Mouse (Mus musculus) heart, embryonic 14.5 days (tissue): ENCODE measurements around the gene Cuedc2. TPM values are rescaled to one million over a fixed set of nuclear protein-coding genes. Genes with fewer than 3 reads are reported as not detected.

Experiments used
- ATAC-seq: fragments of 200-750 bp; cut with Nextera tagmentation; 2 replicates; pipeline ENCODE4 v1.8.0; 2017; ENCODE audit warnings: low read depth, moderate TSS enrichment; ENCODE audit not compliant: insufficient number of reproducible peaks, insufficient read depth, low FRiP score
- H3K27ac ChIP-seq, 2 experiments: fragments of 200-500 bp in 1 of 2; fragments of 300-500 bp in 1 of 2; sonication (generic) in 1 of 2; replicated peaks in 1 of 2; 2 replicates each; pipeline ENCODE4 v1.5.1; 2012 to 2014; ENCODE audit warnings: low read depth in 2 of 2, low read length in 2 of 2, control low read depth in 1 of 2, mild to moderate bottlenecking in 1 of 2, mixed read lengths in 1 of 2; ENCODE audit not compliant: control insufficient read depth in 1 of 2, insufficient read depth in 1 of 2
- H3K27me3 ChIP-seq: fragments of 300-500 bp; sonication (generic); 2 replicates; pipeline ENCODE4 v1.6.1; 2014; ENCODE audit warnings: mild to moderate bottlenecking, low read length, control low read depth; ENCODE audit not compliant: control insufficient read depth, insufficient read depth
- H3K36me3 ChIP-seq: fragments of 300-500 bp; sonication (generic); 2 replicates; pipeline ENCODE4 v1.6.1; 2014; ENCODE audit warnings: mild to moderate bottlenecking, control low read depth, low read length, mixed read lengths; ENCODE audit not compliant: control insufficient read depth, insufficient read depth
- H3K4me1 ChIP-seq, 2 experiments: fragments of 200-500 bp in 1 of 2; fragments of 300-500 bp in 1 of 2; sonication (generic) in 1 of 2; 2 replicates each; pipeline ENCODE4 v1.6.1; 2012 to 2014; ENCODE audit warnings: low read length in 2 of 2, control low read depth in 1 of 2, mixed read lengths in 1 of 2; ENCODE audit not compliant: control insufficient read depth in 2 of 2, insufficient read depth in 2 of 2
- H3K4me2 ChIP-seq: fragments of 300-500 bp; sonication (generic); 2 replicates; pipeline ENCODE4 v1.6.1; 2014; ENCODE audit warnings: mild to moderate bottlenecking, low read length
- H3K4me3 ChIP-seq, 2 experiments: fragments of 200-500 bp in 1 of 2; fragments of 300-500 bp in 1 of 2; sonication (generic) in 1 of 2; 2 replicates each; pipeline ENCODE4 v1.5.1; 2012 to 2014; ENCODE audit warnings: low read length in 2 of 2, mild to moderate bottlenecking in 2 of 2, control low read depth in 1 of 2, low read depth in 1 of 2, moderate library complexity in 1 of 2; ENCODE audit not compliant: control insufficient read depth in 1 of 2, insufficient read depth in 1 of 2
- H3K9ac ChIP-seq: fragments of 300-500 bp; sonication (generic); 2 replicates; pipeline ENCODE4 v1.6.1; 2014; ENCODE audit warnings: mild to moderate bottlenecking, low read length
- H3K9me3 ChIP-seq: fragments of 300-500 bp; sonication (generic); 2 replicates; pipeline ENCODE4 v1.6.1; 2016; ENCODE audit warnings: low read length, control low read depth; ENCODE audit not compliant: control insufficient read depth
- WGBS: fragments of 180-500 bp; shearing (Covaris S2); extraction: QIAGEN DNeasy Blood & Tissue Kit; methylation state at CpG from one replicate; pipeline ENCODE4 v1.1.7; 2014; 5-methylcytosine and 5-hydroxymethylcytosine counted together
- polyA plus RNA-seq: library from polyadenylated mRNA; unstranded; fragments of >200 nt; fragmentation: Nextera tagmentation; extraction: Ambion mirVana; gene quantifications from 2 replicates; pipeline ENCODE4 v1.2.1, GENCODE M21; 2014

Gene Cuedc2
- polyA plus RNA-seq = 125 and 128 TPM in 2 replicates

DNA sequence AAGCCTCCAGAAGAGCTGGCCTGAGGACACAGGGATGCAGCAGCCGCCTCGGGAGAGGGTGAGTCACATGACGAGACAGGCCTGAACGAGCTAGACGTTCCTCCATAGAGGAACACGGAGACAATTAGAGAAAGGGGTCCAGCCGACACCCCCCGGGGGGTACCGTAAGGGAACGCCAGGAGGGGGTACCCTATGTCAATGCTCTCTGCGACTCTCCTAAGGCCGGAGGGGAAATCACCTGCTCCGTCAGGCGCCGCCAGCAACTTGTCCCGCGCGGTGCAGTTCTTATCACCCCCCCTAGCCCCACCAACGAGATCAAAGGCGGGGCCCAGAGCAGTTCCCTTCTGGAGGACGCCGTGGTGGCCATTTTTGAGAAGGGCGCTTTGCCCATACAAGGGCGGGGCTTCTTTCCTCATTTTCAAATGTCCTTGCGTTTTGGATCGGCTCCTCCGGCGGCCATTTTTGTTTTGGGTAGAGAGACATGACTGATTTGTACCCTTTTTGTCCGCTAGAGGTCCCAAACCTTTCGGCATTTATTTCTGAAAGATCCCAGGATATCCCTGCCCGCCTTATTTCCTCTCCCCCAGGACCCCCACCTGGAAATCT, at the start of gene Cuedc2:
Gene Cuedc2 (minus strand): TSS at position 372 of the 606 bp plus-strand sequence.
- H3K4me2 ChIP-seq = peak within 1 kb of the TSS; percentile 77
- WGBS = 1% methylated on average over 31 of the region's 31 CpGs

GRCm38 (mm10) chr19:46382275-46382674, 43.8 kb upstream of the Cuedc2 start:
- ATAC-seq = no peak
- Histone ChIP-seq H3K4me3 (no peak overlapping the region), H3K36me3 (peaks cover 95% of the 10 kb centered on the region), H3K4me2 (no peak overlapping the region), H3K9me3 (no peaks in the 10 kb centered on the region), H3K27me3 (no peaks in the 10 kb centered on the region), H3K4me1 (no peaks in the 10 kb centered on the region), H3K9ac (no peak overlapping the region), H3K27ac (no peak overlapping the region)
- 89% methylated on average over 9 of the region's 9 CpGs for WGBS

More for the DNA sequence above, at the start of gene Cuedc2:
- ATAC-seq = peak; percentile 87
- Histone ChIP-seq H3K36me3 (no peaks in the 10 kb centered on the region), H3K9ac (peak within 1 kb of the TSS; percentile 81), H3K27ac (peak within 1 kb of the TSS in 1 of 2 experiments; percentile 35; a peak in 1 of 4 replicates), H3K27me3 (no peaks in the 10 kb centered on the region), H3K4me1 (peaks cover 5 to 12% of the 10 kb centered on the region in 2 experiments), H3K9me3 (no peaks in the 10 kb centered on the region), H3K4me3 (peak within 1 kb of the TSS; percentile 58 to 66)

DNA sequence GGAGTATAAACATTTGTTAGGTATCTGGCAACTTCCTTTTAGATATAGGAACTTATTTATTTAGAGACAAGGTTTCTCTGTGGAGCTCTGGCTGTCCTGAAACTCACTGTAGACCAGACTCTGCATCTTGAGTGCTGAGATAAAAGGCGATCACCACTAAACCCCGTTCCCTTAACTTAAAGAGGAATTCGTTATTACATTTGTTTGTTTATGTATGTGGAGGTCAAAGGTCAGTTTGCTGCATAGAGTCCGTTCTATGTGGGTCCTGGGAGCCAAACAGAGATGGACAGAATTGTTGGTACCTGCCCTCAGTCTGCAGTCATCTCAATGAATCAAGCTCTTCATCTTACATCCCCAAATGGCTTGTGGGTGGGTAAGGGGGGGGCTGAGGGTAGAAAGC, 37.4 kb upstream of the Cuedc2 start:
- Histone ChIP-seq H3K27me3 (no peaks in the 10 kb centered on the region), H3K4me1 (no peaks in the 10 kb centered on the region), H3K4me3 (no peak overlapping the region), H3K9me3 (no peaks in the 10 kb centered on the region), H3K27ac (no peak overlapping the region), H3K9ac (no peak overlapping the region), H3K4me2 (no peak overlapping the region), H3K36me3 (peaks cover 48% of the 10 kb centered on the region)
- ATAC-seq = no peak
- 53% methylated on average over 4 of the region's 4 CpGs for WGBS

DNA sequence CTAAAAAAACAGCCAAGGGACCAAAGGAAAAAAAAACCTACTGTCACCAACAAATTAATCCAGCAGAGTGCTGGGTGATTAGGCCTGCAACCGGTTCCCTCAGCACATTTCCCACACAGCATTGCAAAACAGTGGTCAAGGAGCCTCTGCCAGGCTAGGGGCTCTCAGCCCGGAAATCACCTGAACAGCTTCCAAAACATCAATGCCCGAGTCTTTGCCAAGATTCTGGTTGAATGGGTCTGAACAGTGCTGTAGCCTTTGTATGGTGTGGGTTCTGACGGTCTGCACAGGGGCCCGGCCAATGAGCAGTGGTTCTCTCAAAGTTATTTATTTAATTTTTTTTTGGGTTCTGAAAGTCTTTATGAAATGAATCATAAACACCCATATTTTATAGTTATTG, 37.0 kb upstream of the Cuedc2 start:
- Histone ChIP-seq H3K9me3 (no peaks in the 10 kb centered on the region), H3K4me2 (no peak overlapping the region), H3K4me1 (no peaks in the 10 kb centered on the region), H3K27me3 (no peaks in the 10 kb centered on the region), H3K27ac (no peak overlapping the region), H3K36me3 (peaks cover 44% of the 10 kb centered on the region), H3K4me3 (no peak overlapping the region), H3K9ac (no peak overlapping the region)
- no peak for ATAC-seq
- WGBS = 70% methylated on average over 5 of the region's 5 CpGs

GRCm38 (mm10) chr19:46374477-46375088, 36.1 kb upstream of the Cuedc2 start:
- Histone ChIP-seq H3K4me2 (no peak overlapping the region), H3K9me3 (no peaks in the 10 kb centered on the region)
- ATAC-seq = 0 out of 2 replicates have a peak, but pooled peaks have one; percentile 24

DNA sequence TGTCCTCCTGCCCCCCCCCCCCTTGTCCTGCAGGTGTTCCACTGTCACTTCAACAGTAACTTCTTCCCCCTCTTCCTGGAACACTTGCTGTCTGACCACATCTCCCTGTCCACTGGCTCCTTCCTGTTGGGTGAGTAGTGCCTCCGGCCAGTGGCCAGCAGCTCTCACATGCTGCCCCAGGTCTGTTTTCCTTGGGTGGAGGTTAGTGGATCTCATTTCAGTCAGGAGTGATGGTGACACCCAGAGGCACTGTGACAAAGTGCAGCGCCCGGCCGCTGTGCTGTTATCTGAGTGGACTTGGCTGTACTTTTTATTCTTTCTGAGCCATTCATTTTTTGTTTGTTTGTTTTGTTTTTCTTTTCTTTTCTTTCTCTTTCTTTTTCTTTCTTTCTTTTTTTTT, 30.7 kb upstream of the Cuedc2 start:
- no peak overlapping the region for H3K27ac ChIP-seq
- ATAC-seq = no peak
- 0 out of 4 replicates have a peak, but pooled peaks cover 0 to 2% of the 10 kb centered on the region in 2 experiments for H3K4me1 ChIP-seq
- no peak overlapping the region for H3K4me2 ChIP-seq
- no peaks in the 10 kb centered on the region for H3K27me3 ChIP-seq
- no peaks in the 10 kb centered on the region for H3K36me3 ChIP-seq
- WGBS = 3% methylated on average over 4 of the region's 4 CpGs
- H3K4me3 ChIP-seq = no peak overlapping the region
- H3K9ac ChIP-seq = no peak overlapping the region
- H3K9me3 ChIP-seq = no peaks in the 10 kb centered on the region

More at GRCm38 (mm10) chr19:46374477-46375088, 36.1 kb upstream of the Cuedc2 start:
- Histone ChIP-seq H3K27ac (no peak overlapping the region), H3K9ac (no peak overlapping the region), H3K4me3 (no peak overlapping the region), H3K36me3 (peaks cover 35% of the 10 kb centered on the region), H3K27me3 (no peaks in the 10 kb centered on the region), H3K4me1 (no peaks in the 10 kb centered on the region)
- 52% methylated on average over 21 of the region's 21 CpGs for WGBS

- H3K36me3 ChIP-seq = no peaks in the 10 kb centered on the region
- H3K9me3 ChIP-seq = no peaks in the 10 kb centered on the region
- no peak overlapping the region for H3K4me3 ChIP-seq
- H3K27ac ChIP-seq = no peak overlapping the region
- H3K4me1 ChIP-seq = 0 out of 4 replicates have a peak, but pooled peaks cover 0 to 2% of the 10 kb centered on the region in 2 experiments
- 78% methylated on average over 22 of the region's 23 CpGs for WGBS
- no peaks in the 10 kb centered on the region for H3K27me3 ChIP-seq
- no peak for ATAC-seq
- H3K4me2 ChIP-seq = no peak overlapping the region
- H3K9ac ChIP-seq = no peak overlapping the region
Observed at GRCm38 (mm10) chr19:46367798-46368590, 29.5 kb upstream of the Cuedc2 start.
